Mouse (Mus musculus): ENCODE measurements at regions not wholly inside any gene's neighbourhood (a gene's known extent, or its start where the extent isn't known, plus 50 kb on each side); places are given as distances from the start of the nearest gene placed in this dataset.

- Histone ChIP-seq H3K4me1 (no peaks in the 10 kb centered on the region), H3K4me3 (no peak overlapping the region), H3K9me3 (no peaks in the 10 kb centered on the region), H3K27ac (replicated peaks) (no peak overlapping the region), H3K27me3 (replicated peaks; ENCODE audit: low read depth, poor library complexity, severe bottlenecking) (no peaks in the 10 kb centered on the region), H3K36me3 (replicated peaks) (no peaks in the 10 kb centered on the region)
- no peak for DNase-seq (ENCODE audit: low spot score)
- WGBS: 87% methylated on average over 2 of the region's 2 CpGs
Observed at GRCm38 (mm10) chr3:133833739-133834391, 288.9 kb upstream of the Tet2 start.

- no peaks in the 10 kb centered on the region for H3K9me3 ChIP-seq
- no peaks in the 10 kb centered on the region for H3K4me1 ChIP-seq
- H3K27ac ChIP-seq (replicated peaks): no peak overlapping the region
- no peaks in the 10 kb centered on the region for H3K27me3 ChIP-seq (replicated peaks; ENCODE audit: low read depth, poor library complexity, severe bottlenecking)
- WGBS: 85% methylated on average over 3 of the region's 3 CpGs
- no peaks in the 10 kb centered on the region for H3K36me3 ChIP-seq (replicated peaks)
- DNase-seq (ENCODE audit: low spot score): no peak
- H3K4me3 ChIP-seq: no peak overlapping the region
Observed at GRCm38 (mm10) chr3:133834459-133834858, 289.5 kb upstream of the Tet2 start.

GRCm38 (mm10) chr3:133846301-133846700 lies 301.4 kb upstream of the Tet2 start:
- no peak for DNase-seq (ENCODE audit: low spot score)
- no peaks in the 10 kb centered on the region for H3K9me3 ChIP-seq
- no peak overlapping the region for H3K4me3 ChIP-seq
- no peaks in the 10 kb centered on the region for H3K36me3 ChIP-seq (replicated peaks)
- no peaks in the 10 kb centered on the region for H3K27me3 ChIP-seq (replicated peaks; ENCODE audit: low read depth, poor library complexity, severe bottlenecking)
- H3K4me1 ChIP-seq: no peaks in the 10 kb centered on the region
- no peak overlapping the region for H3K27ac ChIP-seq (replicated peaks)

- no peak overlapping the region for H3K27ac ChIP-seq (replicated peaks)
- no peak for DNase-seq (ENCODE audit: low spot score)
- H3K4me3 ChIP-seq: no peak overlapping the region
- H3K9me3 ChIP-seq: no peaks in the 10 kb centered on the region
- 88% methylated on average over 2 of the region's 2 CpGs for WGBS
- peaks cover 22% of the 10 kb centered on the region for H3K4me1 ChIP-seq
- no peaks in the 10 kb centered on the region for H3K27me3 ChIP-seq (replicated peaks; ENCODE audit: low read depth, poor library complexity, severe bottlenecking)
- no peaks in the 10 kb centered on the region for H3K36me3 ChIP-seq (replicated peaks)
Observed at GRCm38 (mm10) chr3:133874383-133874782, 329.4 kb upstream of the Tet2 start.

- no peaks in the 10 kb centered on the region for H3K27me3 ChIP-seq (replicated peaks; ENCODE audit: low read depth, poor library complexity, severe bottlenecking)
- peak; percentile 80 for DNase-seq (ENCODE audit: low spot score)
- H3K36me3 ChIP-seq (replicated peaks): no peaks in the 10 kb centered on the region
- no peaks in the 10 kb centered on the region for H3K9me3 ChIP-seq
- H3K4me3 ChIP-seq: peak overlapping the region; percentile 42
- 9% methylated on average over 13 of the region's 13 CpGs for WGBS
- H3K4me1 ChIP-seq: peaks cover 33% of the 10 kb centered on the region
- H3K27ac ChIP-seq (replicated peaks): peak overlapping the region; percentile 76
Observed at GRCm38 (mm10) chr3:133876439-133877072, 331.6 kb upstream of the Tet2 start.

GRCm38 (mm10) chr3:133877310-133877709 lies 332.4 kb upstream of the Tet2 start:
- Histone ChIP-seq H3K27ac (replicated peaks) (peak overlapping the region; percentile 76), H3K4me1 (peaks cover 33% of the 10 kb centered on the region), H3K9me3 (no peaks in the 10 kb centered on the region), H3K4me3 (no peak overlapping the region), H3K27me3 (replicated peaks; ENCODE audit: low read depth, poor library complexity, severe bottlenecking) (no peaks in the 10 kb centered on the region), H3K36me3 (replicated peaks) (no peaks in the 10 kb centered on the region)
- 39% methylated on average over 5 of the region's 5 CpGs for WGBS
- DNase-seq (ENCODE audit: low spot score): peak; percentile 37

- peaks cover 33% of the 10 kb centered on the region for H3K4me1 ChIP-seq
- H3K27me3 ChIP-seq (replicated peaks; ENCODE audit: low read depth, poor library complexity, severe bottlenecking): no peaks in the 10 kb centered on the region
- peak overlapping the region; percentile 35; the same call in 1 of the 2 replicates for H3K27ac ChIP-seq (replicated peaks)
- no peak overlapping the region for H3K4me3 ChIP-seq
- no peaks in the 10 kb centered on the region for H3K36me3 ChIP-seq (replicated peaks)
- no peaks in the 10 kb centered on the region for H3K9me3 ChIP-seq
- DNase-seq (ENCODE audit: low spot score): no peak
- 17% methylated on average over 1 of the region's 1 CpGs for WGBS
Observed at GRCm38 (mm10) chr3:133880626-133881025, 335.7 kb upstream of the Tet2 start.

GRCm38 (mm10) chr3:133901931-133902330 lies 334.4 kb upstream of the Cxxc4 start:
- Histone ChIP-seq H3K27ac (replicated peaks) (no peak overlapping the region), H3K36me3 (replicated peaks) (no peaks in the 10 kb centered on the region), H3K4me1 (no peaks in the 10 kb centered on the region), H3K4me3 (no peak overlapping the region), H3K9me3 (no peaks in the 10 kb centered on the region), H3K27me3 (replicated peaks; ENCODE audit: low read depth, poor library complexity, severe bottlenecking) (no peaks in the 10 kb centered on the region)
- no peak for DNase-seq (ENCODE audit: low spot score)
- WGBS: 87% methylated on average over 3 of the region's 3 CpGs

GRCm38 (mm10) chr3:133922200-133922599 lies 314.1 kb upstream of the Cxxc4 start:
- H3K4me3 ChIP-seq: no peak overlapping the region
- H3K36me3 ChIP-seq (replicated peaks): no peaks in the 10 kb centered on the region
- no peak for DNase-seq (ENCODE audit: low spot score)
- no peak overlapping the region for H3K27ac ChIP-seq (replicated peaks)
- H3K27me3 ChIP-seq (replicated peaks; ENCODE audit: low read depth, poor library complexity, severe bottlenecking): no peaks in the 10 kb centered on the region
- no peaks in the 10 kb centered on the region for H3K9me3 ChIP-seq
- peaks cover 11% of the 10 kb centered on the region; the same call in 1 of the 2 replicates for H3K4me1 ChIP-seq

GRCm38 (mm10) chr3:133965322-133965721 lies 271.0 kb upstream of the Cxxc4 start:
- WGBS: 90% methylated on average over 2 of the region's 2 CpGs
- H3K27me3 ChIP-seq (replicated peaks; ENCODE audit: low read depth, poor library complexity, severe bottlenecking): no peaks in the 10 kb centered on the region
- H3K4me3 ChIP-seq: no peak overlapping the region
- H3K27ac ChIP-seq (replicated peaks): no peak overlapping the region
- no peaks in the 10 kb centered on the region for H3K36me3 ChIP-seq (replicated peaks)
- no peak for DNase-seq (ENCODE audit: low spot score)
- H3K9me3 ChIP-seq: no peaks in the 10 kb centered on the region
- H3K4me1 ChIP-seq: no peaks in the 10 kb centered on the region

- Histone ChIP-seq H3K27me3 (replicated peaks; ENCODE audit: low read depth, poor library complexity, severe bottlenecking) (no peaks in the 10 kb centered on the region), H3K4me3 (no peak overlapping the region), H3K4me1 (no peaks in the 10 kb centered on the region), H3K9me3 (no peaks in the 10 kb centered on the region), H3K27ac (replicated peaks) (no peak overlapping the region), H3K36me3 (replicated peaks) (no peaks in the 10 kb centered on the region)
- WGBS: 80% methylated on average over 6 of the region's 6 CpGs
- DNase-seq (ENCODE audit: low spot score): no peak
Observed at GRCm38 (mm10) chr3:133968176-133968575, 268.1 kb upstream of the Cxxc4 start.

- DNase-seq (ENCODE audit: low spot score): no peak
- Histone ChIP-seq H3K36me3 (replicated peaks) (no peaks in the 10 kb centered on the region), H3K4me3 (no peak overlapping the region), H3K27me3 (replicated peaks; ENCODE audit: low read depth, poor library complexity, severe bottlenecking) (no peaks in the 10 kb centered on the region), H3K9me3 (no peaks in the 10 kb centered on the region), H3K4me1 (no peaks in the 10 kb centered on the region), H3K27ac (replicated peaks) (no peak overlapping the region)
- 70% methylated on average over 2 of the region's 2 CpGs for WGBS
Observed at GRCm38 (mm10) chr3:133972774-133973173, 263.5 kb upstream of the Cxxc4 start.

- Histone ChIP-seq H3K36me3 (replicated peaks) (no peaks in the 10 kb centered on the region), H3K27ac (replicated peaks) (no peak overlapping the region), H3K9me3 (no peaks in the 10 kb centered on the region), H3K4me3 (no peak overlapping the region), H3K4me1 (no peaks in the 10 kb centered on the region), H3K27me3 (replicated peaks; ENCODE audit: low read depth, poor library complexity, severe bottlenecking) (no peaks in the 10 kb centered on the region)
- DNase-seq (ENCODE audit: low spot score): no peak
- 84% methylated on average over 2 of the region's 2 CpGs for WGBS
Observed at GRCm38 (mm10) chr3:133987681-133988080, 248.6 kb upstream of the Cxxc4 start.
